Mouse (Mus musculus) stomach, adult 2 months (tissue): ENCODE results near the gene Myadml2. TPM values are rescaled to one million over a fixed set of nuclear protein-coding genes. Genes with fewer than 3 reads are reported as not detected.

ENCODE experiments used
- polyA plus RNA-seq: library from polyadenylated mRNA; depleted of rRNA; stranded (reverse); fragments of >200 nt; gene quantifications from 2 replicates; pipeline ENCODE4 v1.2.3, GENCODE M21; 2012; rRNA removed

Gene Myadml2
- polyA plus RNA-seq = 0.97 and 1.2 TPM in 2 replicates

GRCm38 (mm10) chr11:120648001-120648476 is at the start of gene Myadml2:
TSS of gene Myadml2 (minus strand) at chr11:120648158.

GRCm38 (mm10) chr11:120672687-120673593 is 25.0 kb upstream of the Myadml2 start, which contains the start of gene Aspscr1:
TSS of gene Aspscr1 (plus strand) at chr11:120672973.

GRCm38 (mm10) chr11:120661076-120661460 is 13.1 kb upstream of the Myadml2 start, which contains the start of gene Notum:
TSS of gene Notum (minus strand) at chr11:120661175.

GRCm38 (mm10) chr11:120643601-120643987 is 4.4 kb downstream of the Myadml2 start, which contains the start of gene Pycr1:
TSS of gene Pycr1 (minus strand) at chr11:120643769.

GRCm38 (mm10) chr11:120633520-120634343 is 14.2 kb downstream of the Myadml2 start, which contains the start of gene Mafg:
TSS of gene Mafg (minus strand) at chr11:120633600.

GRCm38 (mm10) chr11:120625152-120625775 is 22.7 kb downstream of the Myadml2 start, which contains the start of gene Sirt7:
TSS of gene Sirt7 (minus strand) at chr11:120625240.

GRCm38 (mm10) chr11:120617519-120618112 is 30.3 kb downstream of the Myadml2 start, which contains the start of gene Pcyt2:
TSS of gene Pcyt2 (minus strand) at chr11:120617936.

GRCm38 (mm10) chr11:120608241-120609034 is 39.5 kb downstream of the Myadml2 start, which contains the start of gene Npb:
TSS of gene Npb (plus strand) at chr11:120608477.

GRCm38 (mm10) chr11:120598283-120598989 is 49.5 kb downstream of the Myadml2 start, which contains the start of the genes Alyref and Anapc11:
TSS of gene Alyref (minus strand) at chr11:120598365.
TSS of gene Anapc11 (plus strand) at chr11:120598421.

Other genes starting within 250 kb of the Myadml2 start
- gene Nploc4, start 210.4 kb downstream of the Myadml2 start, polyA plus RNA-seq = 28.8 and 32.2 TPM in 2 replicates
- not detected in 2 replicates for gene Tspan10, start 205.5 kb downstream of the Myadml2 start, polyA plus RNA-seq
- 0.18 and 0.35 TPM in 2 replicates for gene Pde6g, start 194.7 kb downstream of the Myadml2 start, polyA plus RNA-seq
- gene Oxld1, start 190.1 kb downstream of the Myadml2 start, polyA plus RNA-seq = 15.7 and 34.1 TPM in 2 replicates
- 3.0 and 4.9 TPM in 2 replicates for gene Ccdc137, start 190.0 kb downstream of the Myadml2 start, polyA plus RNA-seq
- 7.5 and 11.8 TPM in 2 replicates for gene Arl16, start 180.6 kb downstream of the Myadml2 start, polyA plus RNA-seq
- 83.7 and 108 TPM in 2 replicates for gene Mrpl12, start 163.5 kb downstream of the Myadml2 start, polyA plus RNA-seq
- gene Slc25a10, start 156.3 kb downstream of the Myadml2 start, polyA plus RNA-seq = 158 and 235 TPM in 2 replicates
- gene Gcgr, start 117.5 kb downstream of the Myadml2 start, polyA plus RNA-seq = 0.55 and 0.69 TPM in 2 replicates
- 40.9 and 56.7 TPM in 2 replicates for gene Mcrip1, start 98.4 kb downstream of the Myadml2 start, polyA plus RNA-seq
- gene Ppp1r27, start 97.0 kb downstream of the Myadml2 start, polyA plus RNA-seq = 1.6 and 1.8 TPM in 2 replicates
- 153 and 166 TPM in 2 replicates for gene P4hb, start 74.9 kb downstream of the Myadml2 start, polyA plus RNA-seq
- 426 and 509 TPM in 2 replicates for gene Arhgdia, start 66.5 kb downstream of the Myadml2 start, polyA plus RNA-seq
- gene Alyref, start 49.8 kb downstream of the Myadml2 start, polyA plus RNA-seq = 5.8 and 8.6 TPM in 2 replicates
- gene Anapc11, start 49.7 kb downstream of the Myadml2 start, polyA plus RNA-seq = 72.4 and 94.8 TPM in 2 replicates
- gene Npb, start 39.7 kb downstream of the Myadml2 start, polyA plus RNA-seq = 58.0 and 94.3 TPM in 2 replicates
- gene Pcyt2, start 30.2 kb downstream of the Myadml2 start, polyA plus RNA-seq = 138 and 161 TPM in 2 replicates
- gene Sirt7, start 22.9 kb downstream of the Myadml2 start, polyA plus RNA-seq = 51.2 and 54.2 TPM in 2 replicates
- gene Mafg, start 14.6 kb downstream of the Myadml2 start, polyA plus RNA-seq = 21.0 and 21.3 TPM in 2 replicates
- 29.3 and 57.1 TPM in 2 replicates for gene Pycr1, start 4.4 kb downstream of the Myadml2 start, polyA plus RNA-seq
- 1.1 and 1.4 TPM in 2 replicates for gene Notum, start 13.0 kb upstream of the Myadml2 start, polyA plus RNA-seq
- gene Aspscr1, start 24.8 kb upstream of the Myadml2 start, polyA plus RNA-seq = 70.2 and 73.5 TPM in 2 replicates
- gene Cenpx, start 65.6 kb upstream of the Myadml2 start, polyA plus RNA-seq = 41.1 and 48.0 TPM in 2 replicates
- 13.7 and 15.6 TPM in 2 replicates for gene Lrrc45, start 65.8 kb upstream of the Myadml2 start, polyA plus RNA-seq
- gene Rac3, start 73.3 kb upstream of the Myadml2 start, polyA plus RNA-seq = 7.0 and 10.6 TPM in 2 replicates
- 54.6 and 59.7 TPM in 2 replicates for gene Dcxr, start 79.1 kb upstream of the Myadml2 start, polyA plus RNA-seq
- 69.9 and 82.3 TPM in 2 replicates for gene Cbr2, start 84.0 kb upstream of the Myadml2 start, polyA plus RNA-seq
- gene Hmga1b, start 114.6 kb upstream of the Myadml2 start, polyA plus RNA-seq = 0.87 and 18.1 TPM in 2 replicates
- 36.8 and 56.8 TPM in 2 replicates for gene Rfng, start 136.0 kb upstream of the Myadml2 start, polyA plus RNA-seq
- gene Gps1, start 136.1 kb upstream of the Myadml2 start, polyA plus RNA-seq = 65.1 and 81.6 TPM in 2 replicates
- gene Dus1l, start 148.2 kb upstream of the Myadml2 start, polyA plus RNA-seq = 16.7 and 20.0 TPM in 2 replicates
- 320 and 400 TPM in 2 replicates for gene Fasn, start 176.4 kb upstream of the Myadml2 start, polyA plus RNA-seq